Mouse (Mus musculus): ENCODE results near the gene Sfi1. TPM values are rescaled to one million over a fixed set of nuclear protein-coding genes. Genes with fewer than 3 reads are reported as not detected.
"Not testable (repeated sequence)": the region's sequence is repeated elsewhere in the genome, so short reads cannot be mapped to it uniquely, and the experiment has no call there.

Gene Sfi1
- 10 to 100 TPM; 17.6 to 17.8 TPM for total RNA-seq (2021)

GRCm38 (mm10) chr11:3193363-3193762 is at the start of gene Sfi1:
Gene Sfi1 (minus strand): TSS chr11:3193463.
- no peak for DNase-seq
- intact Hi-C loops (cut with DNase I), result no loop called here

GRCm38 (mm10) chr11:3242395-3242794 is 49.1 kb upstream of the Sfi1 start:
- intact Hi-C loops (cut with DNase I), result no loop called here
- DNase-seq, result no peak

- DNase-seq, result no peak
- intact Hi-C loops (cut with DNase I), result no loop called here
These were observed 42.0 kb upstream of the Sfi1 start for GRCm38 (mm10) chr11:3235277-3235676.

- intact Hi-C loops (cut with DNase I), result no loop called here
- no peak for DNase-seq
These were observed 40.4 kb upstream of the Sfi1 start for GRCm38 (mm10) chr11:3233704-3234103.

- intact Hi-C loops (cut with DNase I), result no loop called here
- no peak for DNase-seq
These were observed 39.0 kb upstream of the Sfi1 start for GRCm38 (mm10) chr11:3232248-3232647.

- intact Hi-C loops (cut with DNase I), result no loop called here
These were observed 33.9 kb upstream of the Sfi1 start for GRCm38 (mm10) chr11:3227113-3227512.

GRCm38 (mm10) chr11:3223105-3223504 is 29.8 kb upstream of the Sfi1 start:
- intact Hi-C loops (cut with DNase I), result no loop called here
- DNase-seq, result no peak

More at GRCm38 (mm10) chr11:3227113-3227512, 33.9 kb upstream of the Sfi1 start:
- DNase-seq, result no peak

GRCm38 (mm10) chr11:3212526-3212925 is 19.3 kb upstream of the Sfi1 start:
- intact Hi-C loops (cut with DNase I), result no loop called here
- DNase-seq, result no peak

GRCm38 (mm10) chr11:3206783-3207182 is 13.5 kb upstream of the Sfi1 start:
- intact Hi-C loops (cut with DNase I), result no loop called here
- no peak for DNase-seq

GRCm38 (mm10) chr11:3205207-3205606 is 11.9 kb upstream of the Sfi1 start:
- no peak for DNase-seq
- intact Hi-C loops (cut with DNase I), result loop anchor here (2.0 kb wide), 1 partner anchor 60 kb away; no protein-coding TSS in a partner anchor

- DNase-seq, result no peak
- intact Hi-C loops (cut with DNase I), result loop anchor here (2.0 kb wide), 1 partner anchor 61 kb away; no protein-coding TSS in a partner anchor
These were observed 10.5 kb upstream of the Sfi1 start for GRCm38 (mm10) chr11:3203771-3204170.

- intact Hi-C loops (cut with DNase I), result no loop called here
These were observed 9.6 kb upstream of the Sfi1 start for GRCm38 (mm10) chr11:3202781-3203441.

GRCm38 (mm10) chr11:3202231-3202701 is 9.0 kb upstream of the Sfi1 start, which contains the start of gene Eif4enif1:
Gene Eif4enif1 (plus strand): TSS chr11:3202392.
- intact Hi-C loops (cut with DNase I), result no loop called here
- DNase-seq, result peak; percentile 92 to 99

More at GRCm38 (mm10) chr11:3202781-3203441, 9.6 kb upstream of the Sfi1 start:
- DNase-seq, result peak; percentile 46 to 70

- DNase-seq, result no peak
- intact Hi-C loops (cut with DNase I), result no loop called here
These were observed 8.3 kb upstream of the Sfi1 start for GRCm38 (mm10) chr11:3201326-3202230.

GRCm38 (mm10) chr11:3200636-3201035 is 7.4 kb upstream of the Sfi1 start:
- DNase-seq; intact Hi-C loops (cut with DNase I): not testable (repeated sequence)

GRCm38 (mm10) chr11:3182707-3183106 is 10.6 kb downstream of the Sfi1 start:
- DNase-seq; intact Hi-C loops (cut with DNase I): not testable (repeated sequence)

- DNase-seq; intact Hi-C loops (cut with DNase I): not testable (repeated sequence)
These were observed 11.3 kb downstream of the Sfi1 start for GRCm38 (mm10) chr11:3181971-3182370.

- DNase-seq, result peak; percentile 72
- intact Hi-C loops (cut with DNase I), result not testable (repeated sequence)
These were observed 12.0 kb downstream of the Sfi1 start for GRCm38 (mm10) chr11:3181250-3181649.

- intact Hi-C loops (cut with DNase I); DNase-seq: not testable (repeated sequence)
These were observed 12.6 kb downstream of the Sfi1 start for GRCm38 (mm10) chr11:3180510-3181160.

- intact Hi-C loops (cut with DNase I), result not testable (repeated sequence)
- DNase-seq, result peak; percentile 23 to 45
These were observed 13.6 kb downstream of the Sfi1 start for GRCm38 (mm10) chr11:3179726-3180092.

Data from heart, postnatal 36 days (tissue).